Mouse (Mus musculus) midbrain, embryonic 12.5 days (tissue): Measurements from ENCODE around the gene 1700092M07Rik. TPM values are rescaled to one million over a fixed set of nuclear protein-coding genes. Genes with fewer than 3 reads are reported as not detected.

Experiments used
- ATAC-seq: fragments of 200-750 bp; cut with Nextera tagmentation; 2 replicates; pipeline ENCODE4 v1.8.0; 2017; ENCODE audit warnings: low read depth, moderate TSS enrichment, moderate library complexity; ENCODE audit not compliant: low FRiP score
- H3K27ac ChIP-seq: fragments of 300-500 bp; sonication (generic); replicated peaks from 2 replicates; pipeline ENCODE4 v1.5.1; 2016; ENCODE audit warnings: mild to moderate bottlenecking
- H3K27me3 ChIP-seq: fragments of 300-500 bp; sonication (generic); 2 replicates; pipeline ENCODE4 v1.6.1; 2016; ENCODE audit warnings: mild to moderate bottlenecking
- H3K36me3 ChIP-seq: fragments of 300-500 bp; sonication (generic); 2 replicates; pipeline ENCODE4 v1.6.1; 2016
- H3K4me1 ChIP-seq: fragments of 300-500 bp; sonication (generic); 2 replicates; pipeline ENCODE4 v1.6.1; 2016
- H3K4me2 ChIP-seq: fragments of 300-500 bp; sonication (generic); replicated peaks from 2 replicates; pipeline ENCODE4 v1.6.1; 2016; ENCODE audit warnings: mild to moderate bottlenecking, moderate library complexity
- H3K4me3 ChIP-seq: fragments of 300-500 bp; sonication (generic); 2 replicates; pipeline ENCODE4 v1.5.1; 2016; ENCODE audit warnings: mild to moderate bottlenecking
- H3K9ac ChIP-seq: fragments of 300-500 bp; sonication (generic); replicated peaks from 2 replicates; pipeline ENCODE4 v1.6.1; 2016; ENCODE audit warnings: mild to moderate bottlenecking, moderate library complexity
- H3K9me3 ChIP-seq: fragments of 300-500 bp; sonication (generic); 2 replicates; pipeline ENCODE4 v1.6.1; 2016; ENCODE audit warnings: mild to moderate bottlenecking
- WGBS: fragments of 180-500 bp; shearing (Covaris S2); methylation state at CpG from one replicate; pipeline ENCODE4 v1.1.7; 2016; 5-methylcytosine and 5-hydroxymethylcytosine counted together
- polyA plus RNA-seq: library from polyadenylated mRNA; unstranded; fragments of >200 nt; fragmentation: Nextera tagmentation; extraction: Ambion mirVana; gene quantifications from 2 replicates; pipeline ENCODE4 v1.2.1, GENCODE M21; 2016

Gene 1700092M07Rik
- polyA plus RNA-seq, 1 experiment from 2014 or later: 4.5 TPM

- no peaks in the 10 kb centered on the region for H3K27me3 ChIP-seq
- ATAC-seq: 0 out of 2 replicates have a peak, but pooled peaks have one; percentile 1
- peak overlapping the region; percentile 97 for H3K9ac ChIP-seq
- H3K4me1 ChIP-seq: peaks cover 24% of the 10 kb centered on the region
- peak overlapping the region; percentile 73 for H3K4me2 ChIP-seq
- 8% methylated on average over 14 of the region's 14 CpGs for WGBS
- no peaks in the 10 kb centered on the region for H3K9me3 ChIP-seq
- peak overlapping the region; percentile 88 for H3K27ac ChIP-seq
- peak overlapping the region; percentile 92 for H3K4me3 ChIP-seq
- peaks cover 28% of the 10 kb centered on the region for H3K36me3 ChIP-seq
Observed at GRCm38 (mm10) chr19:8757471-8757998, 17.0 kb downstream of the 1700092M07Rik start.

GRCm38 (mm10) chr19:8758899-8759298, 18.4 kb downstream of the 1700092M07Rik start:
- H3K4me2 ChIP-seq: no peak overlapping the region
- ATAC-seq: no peak

GRCm38 (mm10) chr19:8760757-8761156, 20.2 kb downstream of the 1700092M07Rik start:
- no peak overlapping the region for H3K9ac ChIP-seq
- no peak overlapping the region for H3K27ac ChIP-seq
- H3K4me3 ChIP-seq: no peak overlapping the region
- H3K4me2 ChIP-seq: no peak overlapping the region
- peaks cover 20% of the 10 kb centered on the region for H3K4me1 ChIP-seq
- no peak for ATAC-seq
- WGBS: 85% methylated on average over 2 of the region's 2 CpGs
- peaks cover 40% of the 10 kb centered on the region for H3K36me3 ChIP-seq
- H3K27me3 ChIP-seq: no peaks in the 10 kb centered on the region
- 0 out of 2 replicates have a peak, but pooled peaks cover 7% of the 10 kb centered on the region for H3K9me3 ChIP-seq

More at GRCm38 (mm10) chr19:8758899-8759298, 18.4 kb downstream of the 1700092M07Rik start:
- Histone ChIP-seq H3K27me3 (no peaks in the 10 kb centered on the region), H3K9me3 (no peaks in the 10 kb centered on the region), H3K4me3 (no peak overlapping the region), H3K4me1 (peaks cover 24% of the 10 kb centered on the region), H3K36me3 (peaks cover 37% of the 10 kb centered on the region), H3K9ac (no peak overlapping the region), H3K27ac (no peak overlapping the region)
- 86% methylated on average over 2 of the region's 2 CpGs for WGBS

- Histone ChIP-seq H3K36me3 (peaks cover 64% of the 10 kb centered on the region), H3K4me2 (no peak overlapping the region), H3K9ac (no peak overlapping the region), H3K4me1 (peaks cover 7% of the 10 kb centered on the region), H3K9me3 (0 out of 2 replicates have a peak, but pooled peaks cover 7% of the 10 kb centered on the region), H3K27ac (no peak overlapping the region), H3K4me3 (no peak overlapping the region), H3K27me3 (no peaks in the 10 kb centered on the region)
- ATAC-seq: no peak
- WGBS: 96% methylated on average over 4 of the region's 4 CpGs
Observed at GRCm38 (mm10) chr19:8763276-8763675, 22.8 kb downstream of the 1700092M07Rik start.

- H3K9ac ChIP-seq: no peak overlapping the region
- no peak overlapping the region for H3K27ac ChIP-seq
- H3K9me3 ChIP-seq: 0 out of 2 replicates have a peak, but pooled peaks cover 7% of the 10 kb centered on the region
- H3K27me3 ChIP-seq: no peaks in the 10 kb centered on the region
- ATAC-seq: no peak
- H3K4me2 ChIP-seq: no peak overlapping the region
- H3K4me3 ChIP-seq: no peak overlapping the region
- WGBS: 98% methylated on average over 9 of the region's 9 CpGs
- peaks cover 2% of the 10 kb centered on the region for H3K4me1 ChIP-seq
- H3K36me3 ChIP-seq: peaks cover 85% of the 10 kb centered on the region
Observed at GRCm38 (mm10) chr19:8765562-8765961, 25.0 kb downstream of the 1700092M07Rik start.

GRCm38 (mm10) chr19:8770567-8771270, 30.2 kb downstream of the 1700092M07Rik start, which contains the start of gene Tmem223:
Gene Tmem223, plus strand, starts transcription at chr19:8770996.
- H3K4me3 ChIP-seq: peak within 1 kb of the TSS; percentile 86
- no peaks in the 10 kb centered on the region for H3K9me3 ChIP-seq
- peak; percentile 31; the same call in 1 of the 2 replicates for ATAC-seq
- H3K9ac ChIP-seq: peak within 1 kb of the TSS; percentile 93
- 18% methylated on average over 29 of the region's 29 CpGs for WGBS
- peaks cover 59% of the 10 kb centered on the region for H3K36me3 ChIP-seq
- peaks cover 31% of the 10 kb centered on the region for H3K4me1 ChIP-seq
- H3K27ac ChIP-seq: peak within 1 kb of the TSS; percentile 90
- no peaks in the 10 kb centered on the region for H3K27me3 ChIP-seq
- H3K4me2 ChIP-seq: peak within 1 kb of the TSS; percentile 75

GRCm38 (mm10) chr19:8772996-8773395, 32.5 kb downstream of the 1700092M07Rik start:
- no peaks in the 10 kb centered on the region for H3K27me3 ChIP-seq
- ATAC-seq: no peak
- WGBS: 86% methylated on average over 5 of the region's 5 CpGs
- H3K4me3 ChIP-seq: peak overlapping the region; percentile 79; the same call in 1 of the 2 replicates
- H3K36me3 ChIP-seq: peaks cover 41% of the 10 kb centered on the region
- peaks cover 33% of the 10 kb centered on the region for H3K4me1 ChIP-seq
- H3K9me3 ChIP-seq: no peaks in the 10 kb centered on the region
- H3K4me2 ChIP-seq: peak overlapping the region; percentile 99
- H3K27ac ChIP-seq: peak overlapping the region; percentile 98; the same call in 1 of the 2 replicates
- peak overlapping the region; percentile 94; the same call in 1 of the 2 replicates for H3K9ac ChIP-seq

GRCm38 (mm10) chr19:8773409-8773808, 32.9 kb downstream of the 1700092M07Rik start:
- no peaks in the 10 kb centered on the region for H3K27me3 ChIP-seq
- peaks cover 41% of the 10 kb centered on the region for H3K36me3 ChIP-seq

GRCm38 (mm10) chr19:8774086-8774835, 33.7 kb downstream of the 1700092M07Rik start, which contains the start of gene Tmem179b:
Gene Tmem179b, minus strand, starts transcription at chr19:8774467.
- H3K27me3 ChIP-seq: no peaks in the 10 kb centered on the region
- peak within 1 kb of the TSS; percentile 79 for H3K4me3 ChIP-seq
- H3K4me1 ChIP-seq: peaks cover 33% of the 10 kb centered on the region
- H3K36me3 ChIP-seq: peaks cover 37% of the 10 kb centered on the region
- WGBS: under 1% methylated on average over 68 of the region's 68 CpGs
- peak within 1 kb of the TSS; percentile 98 for H3K27ac ChIP-seq
- H3K9ac ChIP-seq: peak within 1 kb of the TSS; percentile 94
- no peaks in the 10 kb centered on the region for H3K9me3 ChIP-seq
- ATAC-seq: peak; percentile 95
- H3K4me2 ChIP-seq: peak within 1 kb of the TSS; percentile 99

More at GRCm38 (mm10) chr19:8773409-8773808, 32.9 kb downstream of the 1700092M07Rik start:
- peak overlapping the region; percentile 94; the same call in 1 of the 2 replicates for H3K9ac ChIP-seq
- 63% methylated on average over 6 of the region's 6 CpGs for WGBS
- no peaks in the 10 kb centered on the region for H3K9me3 ChIP-seq
- peak overlapping the region; percentile 98 for H3K27ac ChIP-seq
- ATAC-seq: no peak
- peak overlapping the region; percentile 99 for H3K4me2 ChIP-seq
- peak overlapping the region; percentile 79 for H3K4me3 ChIP-seq
- peaks cover 33% of the 10 kb centered on the region for H3K4me1 ChIP-seq

- no peaks in the 10 kb centered on the region for H3K9me3 ChIP-seq
- peak; percentile 28 for ATAC-seq
- no peaks in the 10 kb centered on the region for H3K27me3 ChIP-seq
- H3K27ac ChIP-seq: peak overlapping the region; percentile 98
- H3K4me3 ChIP-seq: peak overlapping the region; percentile 79
- 5% methylated on average over 20 of the region's 20 CpGs for WGBS
- peaks cover 35% of the 10 kb centered on the region for H3K36me3 ChIP-seq
- H3K9ac ChIP-seq: peak overlapping the region; percentile 94
- H3K4me1 ChIP-seq: peaks cover 33% of the 10 kb centered on the region
- H3K4me2 ChIP-seq: peak overlapping the region; percentile 99
Observed at GRCm38 (mm10) chr19:8774951-8775421, 34.5 kb downstream of the 1700092M07Rik start.

GRCm38 (mm10) chr19:8786008-8786781, 45.7 kb downstream of the 1700092M07Rik start, which contains the start of gene Taf6l:
Gene Taf6l, minus strand, starts transcription at chr19:8786417.
- no peaks in the 10 kb centered on the region for H3K9me3 ChIP-seq
- peaks cover 15% of the 10 kb centered on the region for H3K4me1 ChIP-seq
- peak within 1 kb of the TSS; percentile 69 for H3K4me2 ChIP-seq
- H3K9ac ChIP-seq: peak within 1 kb of the TSS; percentile 76
- WGBS: under 1% methylated on average over 31 of the region's 32 CpGs
- peak within 1 kb of the TSS; percentile 79 for H3K4me3 ChIP-seq
- H3K27ac ChIP-seq: peak within 1 kb of the TSS; percentile 67
- ATAC-seq: peak; percentile 99
- peaks cover 32% of the 10 kb centered on the region for H3K36me3 ChIP-seq
- no peaks in the 10 kb centered on the region for H3K27me3 ChIP-seq
